Mouse (Mus musculus): ENCODE measurements around the gene Pga5. TPM values are rescaled to one million over a fixed set of nuclear protein-coding genes. Genes with fewer than 3 reads are reported as not detected.

The Pga5 gene
- not detected in 2 replicates for polyA plus RNA-seq (2015; fragmentation: Nextera tagmentation; extraction: Ambion mirVana)

- H3K9me3 ChIP-seq (ENCODE audit: control insufficient read depth, low read length) = no peaks in the 10 kb centered on the region
- peak; percentile 53 for ATAC-seq (ENCODE audit: low read depth)
- no peaks in the 10 kb centered on the region for H3K27me3 ChIP-seq (ENCODE audit: control insufficient read depth, insufficient read depth, low read depth, low read length)
- no peak within 1 kb of the TSS for H3K4me3 ChIP-seq (ENCODE audit: low read length)
- no peaks in the 10 kb centered on the region for H3K36me3 ChIP-seq (ENCODE audit: control insufficient read depth, insufficient read depth, low read length)
- no peak within 1 kb of the TSS for H3K27ac ChIP-seq (ENCODE audit: low read length)
- peaks cover 4% of the 10 kb centered on the region; the same call in 1 of the 2 replicates for H3K4me1 ChIP-seq (replicated peaks; ENCODE audit: control insufficient read depth, insufficient read depth, low read length)
- H3K9ac ChIP-seq (ENCODE audit: low read length) = no peak within 1 kb of the TSS
- WGBS = 23% methylated on average over 6 of the region's 6 CpGs
- H3K4me2 ChIP-seq (ENCODE audit: low read depth, low read length) = no peak within 1 kb of the TSS
Measured at GRCm38 (mm10) chr19:10677915-10678771, at the start of gene Pga5. Gene Pga5, minus strand, starts transcription at chr19:10678071.

GRCm38 (mm10) chr19:10724629-10725363 lies 46.9 kb upstream of the Pga5 start:
- Histone ChIP-seq H3K9me3 (ENCODE audit: control insufficient read depth, low read length) (no peaks in the 10 kb centered on the region), H3K4me2 (ENCODE audit: low read depth, low read length) (no peak overlapping the region), H3K4me1 (replicated peaks; ENCODE audit: control insufficient read depth, insufficient read depth, low read length) (peaks cover 22% of the 10 kb centered on the region), H3K4me3 (ENCODE audit: low read length) (no peak overlapping the region), H3K27ac (ENCODE audit: low read length) (no peak overlapping the region), H3K36me3 (ENCODE audit: control insufficient read depth, insufficient read depth, low read length) (no peaks in the 10 kb centered on the region), H3K9ac (ENCODE audit: low read length) (no peak overlapping the region), H3K27me3 (ENCODE audit: control insufficient read depth, insufficient read depth, low read depth, low read length) (no peaks in the 10 kb centered on the region)
- WGBS = 68% methylated on average over 13 of the region's 13 CpGs
- no peak for ATAC-seq (ENCODE audit: low read depth)

GRCm38 (mm10) chr19:10723649-10724048 lies 45.8 kb upstream of the Pga5 start:
- Histone ChIP-seq H3K4me3 (ENCODE audit: low read length) (no peak overlapping the region), H3K9me3 (ENCODE audit: control insufficient read depth, low read length) (no peaks in the 10 kb centered on the region), H3K36me3 (ENCODE audit: control insufficient read depth, insufficient read depth, low read length) (no peaks in the 10 kb centered on the region), H3K27me3 (ENCODE audit: control insufficient read depth, insufficient read depth, low read depth, low read length) (no peaks in the 10 kb centered on the region), H3K4me1 (replicated peaks; ENCODE audit: control insufficient read depth, insufficient read depth, low read length) (peaks cover 25% of the 10 kb centered on the region), H3K27ac (ENCODE audit: low read length) (0 out of 2 replicates have a peak overlapping the region, but pooled peaks have one; percentile 13), H3K9ac (ENCODE audit: low read length) (no peak overlapping the region), H3K4me2 (ENCODE audit: low read depth, low read length) (no peak overlapping the region)
- 26% methylated on average over 5 of the region's 5 CpGs for WGBS
- peak; percentile 41; the same call in 1 of the 2 replicates for ATAC-seq (ENCODE audit: low read depth)

- peaks cover 28% of the 10 kb centered on the region for H3K4me1 ChIP-seq (replicated peaks; ENCODE audit: control insufficient read depth, insufficient read depth, low read length)
- H3K27ac ChIP-seq (ENCODE audit: low read length) = no peak overlapping the region
- ATAC-seq (ENCODE audit: low read depth) = no peak
- no peak overlapping the region for H3K4me3 ChIP-seq (ENCODE audit: low read length)
- no peaks in the 10 kb centered on the region for H3K36me3 ChIP-seq (ENCODE audit: control insufficient read depth, insufficient read depth, low read length)
- H3K27me3 ChIP-seq (ENCODE audit: control insufficient read depth, insufficient read depth, low read depth, low read length) = no peaks in the 10 kb centered on the region
- H3K9me3 ChIP-seq (ENCODE audit: control insufficient read depth, low read length) = no peaks in the 10 kb centered on the region
- 15% methylated on average over 13 of the region's 13 CpGs for WGBS
- no peak overlapping the region for H3K9ac ChIP-seq (ENCODE audit: low read length)
- no peak overlapping the region for H3K4me2 ChIP-seq (ENCODE audit: low read depth, low read length)
Measured at GRCm38 (mm10) chr19:10723084-10723483, 45.2 kb upstream of the Pga5 start.

- no peak overlapping the region for H3K4me3 ChIP-seq (ENCODE audit: low read length)
- H3K4me1 ChIP-seq (replicated peaks; ENCODE audit: control insufficient read depth, insufficient read depth, low read length) = peaks cover 29% of the 10 kb centered on the region
- WGBS = 40% methylated on average over 5 of the region's 5 CpGs
- H3K4me2 ChIP-seq (ENCODE audit: low read depth, low read length) = no peak overlapping the region
- H3K27ac ChIP-seq (ENCODE audit: low read length) = no peak overlapping the region
- no peak for ATAC-seq (ENCODE audit: low read depth)
- H3K36me3 ChIP-seq (ENCODE audit: control insufficient read depth, insufficient read depth, low read length) = no peaks in the 10 kb centered on the region
- H3K9ac ChIP-seq (ENCODE audit: low read length) = no peak overlapping the region
- no peaks in the 10 kb centered on the region for H3K9me3 ChIP-seq (ENCODE audit: control insufficient read depth, low read length)
- H3K27me3 ChIP-seq (ENCODE audit: control insufficient read depth, insufficient read depth, low read depth, low read length) = no peaks in the 10 kb centered on the region
Measured at GRCm38 (mm10) chr19:10721064-10721463, 43.2 kb upstream of the Pga5 start.

GRCm38 (mm10) chr19:10720524-10720923 lies 42.7 kb upstream of the Pga5 start:
- Histone ChIP-seq H3K4me2 (ENCODE audit: low read depth, low read length) (no peak overlapping the region), H3K9me3 (ENCODE audit: control insufficient read depth, low read length) (no peaks in the 10 kb centered on the region), H3K4me3 (ENCODE audit: low read length) (no peak overlapping the region), H3K9ac (ENCODE audit: low read length) (no peak overlapping the region), H3K4me1 (replicated peaks; ENCODE audit: control insufficient read depth, insufficient read depth, low read length) (peaks cover 29% of the 10 kb centered on the region), H3K27ac (ENCODE audit: low read length) (no peak overlapping the region), H3K36me3 (ENCODE audit: control insufficient read depth, insufficient read depth, low read length) (no peaks in the 10 kb centered on the region), H3K27me3 (ENCODE audit: control insufficient read depth, insufficient read depth, low read depth, low read length) (no peaks in the 10 kb centered on the region)
- WGBS = 27% methylated on average over 3 of the region's 3 CpGs
- ATAC-seq (ENCODE audit: low read depth) = no peak

- Histone ChIP-seq H3K27me3 (ENCODE audit: control insufficient read depth, insufficient read depth, low read depth, low read length) (no peaks in the 10 kb centered on the region), H3K4me1 (replicated peaks; ENCODE audit: control insufficient read depth, insufficient read depth, low read length) (peaks cover 29% of the 10 kb centered on the region), H3K36me3 (ENCODE audit: control insufficient read depth, insufficient read depth, low read length) (no peaks in the 10 kb centered on the region), H3K4me3 (ENCODE audit: low read length) (no peak overlapping the region), H3K4me2 (ENCODE audit: low read depth, low read length) (no peak overlapping the region), H3K27ac (ENCODE audit: low read length) (no peak overlapping the region), H3K9ac (ENCODE audit: low read length) (no peak overlapping the region), H3K9me3 (ENCODE audit: control insufficient read depth, low read length) (no peaks in the 10 kb centered on the region)
- no peak for ATAC-seq (ENCODE audit: low read depth)
- WGBS = 19% methylated on average over 2 of the region's 2 CpGs
Measured at GRCm38 (mm10) chr19:10719751-10720150, 41.9 kb upstream of the Pga5 start.

- Histone ChIP-seq H3K4me2 (ENCODE audit: low read depth, low read length) (no peak overlapping the region), H3K27ac (ENCODE audit: low read length) (no peak overlapping the region), H3K4me3 (ENCODE audit: low read length) (no peak overlapping the region), H3K4me1 (replicated peaks; ENCODE audit: control insufficient read depth, insufficient read depth, low read length) (peaks cover 18% of the 10 kb centered on the region), H3K27me3 (ENCODE audit: control insufficient read depth, insufficient read depth, low read depth, low read length) (no peaks in the 10 kb centered on the region), H3K9ac (ENCODE audit: low read length) (no peak overlapping the region), H3K36me3 (ENCODE audit: control insufficient read depth, insufficient read depth, low read length) (peaks cover 2% of the 10 kb centered on the region), H3K9me3 (ENCODE audit: control insufficient read depth, low read length) (no peaks in the 10 kb centered on the region)
- 38% methylated on average over 7 of the region's 7 CpGs for WGBS
- ATAC-seq (ENCODE audit: low read depth) = 0 out of 2 replicates have a peak, but pooled peaks have one; percentile 24
Measured at GRCm38 (mm10) chr19:10718251-10718775, 40.4 kb upstream of the Pga5 start.

- ATAC-seq (ENCODE audit: low read depth) = no peak
- Histone ChIP-seq H3K9me3 (ENCODE audit: control insufficient read depth, low read length) (no peaks in the 10 kb centered on the region), H3K4me2 (ENCODE audit: low read depth, low read length) (no peak overlapping the region), H3K27me3 (ENCODE audit: control insufficient read depth, insufficient read depth, low read depth, low read length) (no peaks in the 10 kb centered on the region), H3K27ac (ENCODE audit: low read length) (no peak overlapping the region), H3K4me1 (replicated peaks; ENCODE audit: control insufficient read depth, insufficient read depth, low read length) (peaks cover 12% of the 10 kb centered on the region), H3K36me3 (ENCODE audit: control insufficient read depth, insufficient read depth, low read length) (peaks cover 26% of the 10 kb centered on the region), H3K4me3 (ENCODE audit: low read length) (no peak overlapping the region), H3K9ac (ENCODE audit: low read length) (no peak overlapping the region)
- WGBS = 65% methylated on average over 6 of the region's 6 CpGs
Measured at GRCm38 (mm10) chr19:10715476-10715875, 37.6 kb upstream of the Pga5 start.

All from lung, embryonic 16.5 days (tissue).